Mouse (Mus musculus) ES-E14 (cell line): ENCODE results near the gene Mprip. TPM values are rescaled to one million over a fixed set of nuclear protein-coding genes. Genes with fewer than 3 reads are reported as not detected.

Experiments used
- DNase-seq: peaks from one replicate; pipeline ENCODE4 v3.0.0-alpha.2; 2013; ENCODE audit warnings: low read depth, low spot score
- H3K27ac ChIP-seq: 2 replicates; pipeline ENCODE4 v1.5.1; 2012; ENCODE audit warnings: low read depth, mild to moderate bottlenecking, low read length, moderate library complexity, mixed read lengths; ENCODE audit not compliant: poor library complexity, insufficient read depth, severe bottlenecking
- H3K36me3 ChIP-seq: 2 replicates; pipeline ENCODE4 v1.6.1; 2012; ENCODE audit warnings: mild to moderate bottlenecking, low read length, moderate library complexity, mixed read lengths; ENCODE audit not compliant: control insufficient read depth, poor library complexity, insufficient read depth, severe bottlenecking
- H3K4me1 ChIP-seq, 2 experiments: fragments of 150-350 bp in 1 of 2; sonication (generic) in 1 of 2; 2 replicates each; pipeline ENCODE4 v1.6.1; 2012; ENCODE audit warnings: low read length in 2 of 2, mild to moderate bottlenecking in 1 of 2, mixed read lengths in 1 of 2; ENCODE audit not compliant: control insufficient read depth in 2 of 2, insufficient read depth in 2 of 2, poor library complexity in 1 of 2
- H3K4me3 ChIP-seq, 2 experiments: fragments of 150-350 bp in 1 of 2; sonication (generic) in 1 of 2; 2 replicates each; pipeline ENCODE4 v1.5.1; 2012; ENCODE audit warnings: low read length in 2 of 2, low read depth in 1 of 2, mild to moderate bottlenecking in 1 of 2, mixed read lengths in 1 of 2; ENCODE audit not compliant: insufficient read depth in 1 of 2, poor library complexity in 1 of 2, severe bottlenecking in 1 of 2
- H3K9ac ChIP-seq: 2 replicates; pipeline ENCODE4 v1.6.1; 2012; ENCODE audit warnings: low read depth, mild to moderate bottlenecking, low read length, mixed read lengths; ENCODE audit not compliant: poor library complexity, insufficient read depth, severe bottlenecking
- H3K9me3 ChIP-seq: fragments of 150-350 bp; sonication (generic); 2 replicates; pipeline ENCODE4 v1.6.1; 2012; ENCODE audit warnings: low read depth, mild to moderate bottlenecking, low read length; ENCODE audit not compliant: control insufficient read depth, insufficient read depth
- CHD2 ChIP-seq: IDR thresholded peaks from 2 replicates; pipeline ENCODE4 v1.6.1; 2014; ENCODE audit warnings: mild to moderate bottlenecking, low read depth, low read length, inconsistent platforms
- HCFC1 ChIP-seq: IDR thresholded peaks from 2 replicates; pipeline ENCODE4 v1.6.1; 2012; ENCODE audit warnings: low read length, inconsistent platforms, borderline replicate concordance; ENCODE audit not compliant: insufficient read depth
- MAFK ChIP-seq: IDR thresholded peaks from 2 replicates; pipeline ENCODE4 v1.6.1; 2014; ENCODE audit warnings: mild to moderate bottlenecking, low read depth, low read length, inconsistent platforms; ENCODE audit not compliant: insufficient read depth
- ZC3H11A ChIP-seq: IDR thresholded peaks from 2 replicates; pipeline ENCODE4 v1.6.1; 2012; ENCODE audit warnings: low read depth, mild to moderate bottlenecking, inconsistent platforms, low read length, borderline replicate concordance
- ZNF384 ChIP-seq: IDR thresholded peaks from 2 replicates; pipeline ENCODE4 v1.6.1; 2012; ENCODE audit warnings: low read depth, low read length, inconsistent platforms
- in situ Hi-C, 2 experiments: fragments of 600-800 bp; cut with MboI; formaldehyde crosslinking; loops; one replicate each; pipeline ENCODE4 v1.15.1; 2025; ENCODE audit warnings: low sequenced_read_pairs in 2 of 2, inconsistent platforms in 1 of 2; ENCODE audit not compliant: unreplicated experiment in 2 of 2
- total RNA-seq: library from RNA; depleted of rRNA; stranded (reverse); fragments of 300-350 nt; gene quantifications from 2 replicates; pipeline ENCODE4 v1.2.3, GENCODE M21; 2012

Gene Mprip
- total RNA-seq, 1 experiment: 138 TPM

DNA sequence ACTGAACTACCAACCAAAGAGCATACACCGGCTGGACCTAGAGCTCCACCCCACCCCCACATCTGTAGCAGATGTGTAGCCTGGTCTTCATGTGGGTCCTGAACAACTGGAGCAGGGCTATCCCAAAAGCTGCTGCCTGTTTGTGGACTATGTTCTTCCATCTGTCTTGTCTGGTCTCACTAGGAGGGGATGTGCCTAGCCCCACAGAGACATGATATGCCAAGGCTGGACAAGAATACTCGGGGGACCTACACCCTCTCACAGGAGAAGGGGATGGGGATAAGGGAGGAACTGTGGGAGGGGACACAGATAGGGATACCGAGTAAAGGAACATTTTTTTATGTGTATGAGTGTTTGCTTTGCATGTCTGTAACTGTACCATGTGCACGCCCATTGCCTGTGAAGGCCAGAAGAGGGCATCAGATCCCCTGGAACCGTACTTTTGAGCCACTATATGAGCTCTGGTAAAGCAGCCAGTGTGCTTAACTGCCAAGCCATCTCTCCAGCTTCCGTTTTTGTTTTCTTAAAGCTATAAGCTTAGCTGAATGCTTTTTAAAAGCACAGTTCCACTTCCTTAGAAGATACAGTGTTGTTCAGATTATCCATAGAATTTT lies 37.0 kb upstream of the Mprip start:
- TF ChIP-seq MAFK (no peak), ZNF384 (no peak), ZC3H11A (peak; percentile 85), CHD2 (no peak)
- H3K27ac ChIP-seq: no peak overlapping the region
- no peak overlapping the region for H3K9ac ChIP-seq
- DNase-seq: peak; percentile 19
- no peaks in the 10 kb centered on the region for H3K4me1 ChIP-seq
- in situ Hi-C loops: no loop called here
- no peaks in the 10 kb centered on the region for H3K36me3 ChIP-seq
- no peak overlapping the region for H3K4me3 ChIP-seq
- H3K9me3 ChIP-seq: no peaks in the 10 kb centered on the region

DNA sequence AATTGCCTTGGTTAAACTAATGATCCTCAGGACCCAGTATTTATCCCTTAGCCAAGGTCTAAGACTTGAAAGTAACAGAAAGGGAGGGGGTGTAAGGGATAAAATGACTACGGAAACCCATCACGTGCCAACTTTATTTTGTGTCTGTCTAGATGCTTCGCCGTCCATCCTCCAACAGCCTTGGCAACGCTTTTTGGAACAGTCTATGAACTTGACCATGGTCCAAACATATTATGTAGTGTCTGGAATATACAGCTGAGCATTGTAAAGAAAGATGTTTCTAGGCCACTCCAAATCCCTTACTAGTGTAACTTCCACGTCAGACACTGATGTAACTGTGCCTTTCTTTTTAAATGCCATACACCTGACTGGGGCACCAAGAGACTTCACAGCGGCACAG lies 34.9 kb upstream of the Mprip start:
- H3K9ac ChIP-seq: no peak overlapping the region
- TF ChIP-seq HCFC1 (no peak), MAFK (no peak), ZC3H11A (no peak), ZNF384 (no peak), CHD2 (no peak)
- no peaks in the 10 kb centered on the region for H3K4me1 ChIP-seq
- in situ Hi-C loops: no loop called here
- DNase-seq: no peak
- no peak overlapping the region for H3K4me3 ChIP-seq
- no peaks in the 10 kb centered on the region for H3K9me3 ChIP-seq
- no peaks in the 10 kb centered on the region for H3K36me3 ChIP-seq
- H3K27ac ChIP-seq: no peak overlapping the region

DNA sequence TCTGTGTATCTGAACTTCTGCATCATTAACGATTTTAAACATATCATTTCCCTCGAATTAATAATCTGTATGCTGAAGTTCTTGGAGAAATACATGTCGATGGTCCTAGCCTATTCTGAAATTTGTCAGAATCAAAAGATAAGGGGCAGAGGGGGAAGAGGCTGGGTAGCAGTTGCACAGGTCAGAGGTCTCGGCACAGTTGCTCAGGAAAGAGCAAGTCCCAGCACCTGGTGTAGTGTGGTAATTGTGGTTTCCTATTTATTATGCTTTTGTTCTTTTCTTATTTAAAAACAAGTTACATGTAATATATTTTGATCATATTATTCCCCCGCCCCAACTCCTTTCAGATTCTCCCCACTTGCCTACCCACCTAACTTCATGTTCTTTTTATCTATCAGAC lies 32.9 kb upstream of the Mprip start:
- Histone ChIP-seq H3K9me3 (no peaks in the 10 kb centered on the region), H3K4me3 (no peak overlapping the region), H3K27ac (no peak overlapping the region), H3K9ac (no peak overlapping the region), H3K36me3 (no peaks in the 10 kb centered on the region), H3K4me1 (no peaks in the 10 kb centered on the region)
- no peak for DNase-seq
- in situ Hi-C loops: no loop called here
- TF ChIP-seq ZC3H11A: no peak
- TF ChIP-seq MAFK: no peak
- TF ChIP-seq ZNF384: no peak
- no peak for TF ChIP-seq HCFC1

DNA sequence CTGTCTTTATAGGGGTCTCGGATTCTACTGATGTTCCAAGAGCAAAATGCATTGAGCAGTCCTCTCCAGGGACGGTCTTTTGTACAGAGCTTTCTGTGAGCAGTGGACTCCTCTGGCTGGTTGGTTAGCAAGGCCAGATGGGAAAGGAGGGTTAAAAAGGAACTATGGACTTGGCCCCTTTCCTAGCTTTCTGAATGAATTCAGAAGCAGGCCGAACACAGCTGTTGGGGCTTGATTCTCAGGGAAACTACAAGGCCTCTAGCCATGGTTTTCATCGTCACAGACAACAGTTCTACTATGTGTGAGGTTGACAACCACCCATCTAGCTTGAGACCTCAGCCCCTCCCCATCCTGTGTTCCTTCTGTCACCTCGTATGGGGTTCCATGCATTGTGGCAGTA lies 31.2 kb upstream of the Mprip start:
- Histone ChIP-seq H3K9ac (no peak overlapping the region), H3K36me3 (no peaks in the 10 kb centered on the region), H3K4me3 (no peak overlapping the region), H3K4me1 (peaks cover 0 to 2% of the 10 kb centered on the region in 2 experiments; a peak in 2 of 4 replicates), H3K27ac (no peak overlapping the region), H3K9me3 (no peaks in the 10 kb centered on the region)
- TF ChIP-seq HCFC1: no peak
- TF ChIP-seq CHD2: no peak
- TF ChIP-seq MAFK: no peak
- TF ChIP-seq ZNF384: no peak
- no peak for TF ChIP-seq ZC3H11A
- DNase-seq: no peak
- in situ Hi-C loops: no loop called here

DNA sequence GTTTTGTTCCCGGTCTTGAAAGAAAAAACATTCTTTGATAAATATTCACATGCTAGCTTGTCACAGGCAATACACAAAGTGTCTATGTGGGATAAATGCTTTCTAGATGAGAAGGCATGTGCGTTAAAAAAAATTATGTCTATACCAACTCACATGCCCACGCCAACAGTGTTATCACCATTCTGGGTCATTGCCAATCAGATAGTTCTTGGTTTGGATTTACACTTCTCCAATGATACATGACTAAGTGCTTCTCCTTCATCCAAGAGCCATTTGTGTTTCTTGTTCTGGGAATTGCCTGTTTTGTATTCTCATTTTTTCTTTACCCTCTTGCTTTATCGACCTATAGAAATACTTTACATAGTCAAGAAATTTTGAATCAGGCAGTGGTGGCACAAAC lies 29.1 kb upstream of the Mprip start:
- DNase-seq: no peak
- in situ Hi-C loops: no loop called here
- Histone ChIP-seq H3K27ac (no peak overlapping the region), H3K9ac (no peak overlapping the region), H3K4me3 (no peak overlapping the region), H3K9me3 (no peaks in the 10 kb centered on the region), H3K4me1 (peaks cover 0 to 6% of the 10 kb centered on the region in 2 experiments; a peak in 2 of 4 replicates), H3K36me3 (no peaks in the 10 kb centered on the region)
- TF ChIP-seq CHD2 (no peak), MAFK (no peak), ZNF384 (no peak), HCFC1 (no peak), ZC3H11A (no peak)
